ENCODE assay signal across 8 mouse cellular contexts in the genomic region with DNA sequence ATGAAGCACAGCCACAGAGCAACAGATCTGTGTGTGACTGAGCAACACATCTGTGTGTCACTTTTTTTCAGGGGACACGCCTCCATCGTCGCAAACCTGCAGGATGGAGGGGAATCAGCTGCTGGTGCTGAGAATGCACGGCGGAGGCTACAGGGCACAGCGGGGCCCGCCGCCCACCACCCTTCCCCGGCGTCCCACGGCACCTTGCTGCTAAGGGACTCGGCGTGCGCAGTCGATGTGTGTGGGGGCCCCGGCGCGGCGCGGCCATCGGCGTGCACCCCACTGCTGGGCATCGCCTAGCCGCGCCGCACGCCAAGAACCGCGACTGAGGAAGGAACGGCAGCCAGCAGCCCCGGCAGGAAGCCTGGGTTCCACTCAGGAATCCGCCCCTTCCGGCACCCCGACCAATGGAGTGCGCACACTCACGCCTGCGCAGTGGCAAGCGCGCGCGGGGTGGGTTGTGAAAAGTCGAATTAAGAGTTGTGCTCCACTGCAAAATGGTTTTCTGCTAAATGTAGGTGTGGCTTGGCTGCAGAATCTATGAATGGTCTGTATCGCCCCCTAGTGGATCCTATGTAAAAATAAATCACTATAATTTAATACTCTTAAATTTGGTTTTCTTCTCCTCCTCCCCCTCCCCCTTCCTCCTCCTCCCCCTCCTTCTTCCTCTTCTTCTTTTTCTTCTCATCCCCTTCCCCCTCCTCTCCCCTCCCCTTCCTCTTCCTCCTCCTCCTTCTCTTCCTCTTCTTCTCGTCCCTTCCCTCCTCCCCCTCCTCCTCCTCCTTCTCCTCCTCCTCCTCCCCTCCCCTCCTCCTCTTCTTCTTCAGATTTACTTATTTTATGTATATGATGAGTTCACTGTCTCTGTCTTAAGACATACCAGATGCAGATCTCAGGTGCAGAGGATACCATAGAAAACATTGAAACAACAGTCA. TPM values are rescaled to one million over a fixed set of nuclear protein-coding genes. Genes with fewer than 3 reads are reported as not detected.
DNase-seq lines count a peak whose midpoint lies in the region; ATAC-seq and TF ChIP-seq lines count a peak whose summit lies in the region.

A gene (minus strand): TSS at position 293 of the 935 bp plus-strand sequence.
A gene (minus strand): TSS at position 341 of the 935 bp plus-strand sequence.
A gene (minus strand): TSS at position 426 of the 935 bp plus-strand sequence.

- peak within 1 kb of the TSS; percentile 71 for H3K4me3 ChIP-seq in bone marrow macrophage, adult 2 months (ENCODE audit: insufficient read depth, low read length)
- H3K4me3 ChIP-seq in embryonic fibroblast, embryonic 13.5 days (ENCODE audit: insufficient read depth, low read length) = peak within 1 kb of the TSS; percentile 69
- peak within 1 kb of the TSS; percentile 83 for H3K4me3 ChIP-seq in kidney, embryonic 14.5 days (ENCODE audit: low read length)
- H3K4me3 ChIP-seq in limb, embryonic 15.5 days = peak within 1 kb of the TSS; percentile 88

- peak; percentile 97 for DNase-seq in A20 (ENCODE audit: low read depth, low spot score)
- DNase-seq in heart, adult 9 months (ENCODE audit: low spot score in 2 of 2) = peak; percentile 98
- DNase-seq in monocyte, adult 2 months (ENCODE audit: low read depth in 1 of 2, low spot score in 2 of 2) = peak; percentile 96 to 97
- DNase-seq in spleen, postnatal 36 days (ENCODE audit: low spot score in 2 of 2) = peak; percentile 98 to 99

- H3K9me3 ChIP-seq in kidney, embryonic 14.5 days (ENCODE audit: control insufficient read depth, low read length) = no peaks in the 10 kb centered on the region; the same call in 1 of the 2 replicates
- H3K9me3 ChIP-seq in limb, embryonic 15.5 days = no peaks in the 10 kb centered on the region

- H3K4me1 ChIP-seq in bone marrow macrophage, adult 2 months (ENCODE audit: control insufficient read depth, insufficient read depth, low read length) = no peaks in the 10 kb centered on the region
- H3K4me1 ChIP-seq in embryonic fibroblast, embryonic 13.5 days (ENCODE audit: control insufficient read depth, insufficient read depth, low read length) = no peaks in the 10 kb centered on the region
- H3K4me1 ChIP-seq in kidney, embryonic 14.5 days (ENCODE audit: control insufficient read depth, insufficient read depth, low read length) = 0 out of 2 replicates have a peak, but pooled peaks cover 7% of the 10 kb centered on the region
- H3K4me1 ChIP-seq in limb, embryonic 15.5 days = peaks cover 6% of the 10 kb centered on the region

- WGBS in kidney, embryonic 14.5 days = under 1% methylated on average over 44 of the region's 44 CpGs
- under 1% methylated on average over 43 of the region's 44 CpGs for WGBS in limb, embryonic 15.5 days

- H3K36me3 ChIP-seq in kidney, embryonic 14.5 days (ENCODE audit: control insufficient read depth, insufficient read depth, low read length) = peaks cover 15% of the 10 kb centered on the region
- H3K36me3 ChIP-seq in limb, embryonic 15.5 days = peaks cover 15% of the 10 kb centered on the region

- peak within 1 kb of the TSS; percentile 88 for H3K9ac ChIP-seq in kidney, embryonic 14.5 days (ENCODE audit: low read depth, low read length)
- H3K9ac ChIP-seq in limb, embryonic 15.5 days = peak within 1 kb of the TSS; percentile 92

- no peaks in the 10 kb centered on the region for H3K27me3 ChIP-seq in kidney, embryonic 14.5 days (ENCODE audit: control insufficient read depth, insufficient read depth, low read length)
- no peaks in the 10 kb centered on the region for H3K27me3 ChIP-seq in limb, embryonic 15.5 days

- peak; percentile 100 for ATAC-seq in kidney, embryonic 14.5 days (ENCODE audit: low FRiP score, low TSS enrichment)
- ATAC-seq in limb, embryonic 15.5 days (ENCODE audit: insufficient number of reproducible peaks, low FRiP score, low TSS enrichment, low read depth) = peak; percentile 99

- TF ChIP-seq CTCF in bone marrow macrophage, adult 2 months (IDR thresholded peaks at IDR 0.05; ENCODE audit: low read depth, low read length) = no peak
- no peak for TF ChIP-seq CTCF in embryonic fibroblast, embryonic 13.5 days (IDR thresholded peaks at IDR 0.05; ENCODE audit: borderline replicate concordance, insufficient read depth, low read length)

- H3K27ac ChIP-seq in bone marrow macrophage, adult 2 months (ENCODE audit: insufficient read depth, low read depth, low read length) = peak within 1 kb of the TSS; percentile 51
- H3K27ac ChIP-seq in embryonic fibroblast, embryonic 13.5 days (ENCODE audit: insufficient read depth, low read length) = peak within 1 kb of the TSS; percentile 65; the same call in 1 of the 2 replicates
- H3K27ac ChIP-seq in kidney, embryonic 14.5 days (ENCODE audit: low read depth, low read length) = peak within 1 kb of the TSS; percentile 88
- H3K27ac ChIP-seq in limb, embryonic 15.5 days = peak within 1 kb of the TSS; percentile 92

- TF ChIP-seq POLR2A in bone marrow macrophage, adult 2 months (IDR thresholded peaks at IDR 0.05; ENCODE audit: borderline replicate concordance, low read depth, low read length) = no peak
- TF ChIP-seq POLR2A in embryonic fibroblast, embryonic 13.5 days (IDR thresholded peaks at IDR 0.05; ENCODE audit: low read depth, low read length) = peak; percentile 88

- H3K4me2 ChIP-seq in kidney, embryonic 14.5 days (replicated peaks; ENCODE audit: low read depth, low read length) = peak within 1 kb of the TSS; percentile 48
- peak within 1 kb of the TSS; percentile 44 for H3K4me2 ChIP-seq in limb, embryonic 15.5 days

RNA-seq across cellular contexts. Expression of the first gene that starts in this region (rescaled TPM):
- 15.4 TPM in 1 of 2 replicates, not detected in the other for polyA plus RNA-seq in bone marrow macrophage, adult 2 months (2012; ENCODE audit: insufficient read depth, insufficient read length, missing spikeins)
- polyA plus RNA-seq in embryonic fibroblast, embryonic 13.5 days (2011; ENCODE audit: insufficient read length, low read depth, missing spikeins) = 5.6 and 7.7 TPM in 2 replicates
- polyA plus RNA-seq in kidney, embryonic 14.5 days (2014; fragmentation: Nextera tagmentation; extraction: Ambion mirVana) = 1.5 TPM in 1 of 2 replicates, not detected in the other
- 10.5 TPM in 1 of 2 replicates, not detected in the other for polyA plus RNA-seq in limb, embryonic 15.5 days (2015; fragmentation: Nextera tagmentation; extraction: Ambion mirVana)

RNA-seq across cellular contexts. Expression of the second gene that starts in this region (rescaled TPM):
- polyA plus RNA-seq in bone marrow macrophage, adult 2 months (2012; ENCODE audit: insufficient read depth, insufficient read length, missing spikeins) = not detected in 2 replicates
- polyA plus RNA-seq in embryonic fibroblast, embryonic 13.5 days (2011; ENCODE audit: insufficient read length, low read depth, missing spikeins) = not detected in 2 replicates
- polyA plus RNA-seq in kidney, embryonic 14.5 days (2014; fragmentation: Nextera tagmentation; extraction: Ambion mirVana) = 0.73 and 0.85 TPM in 2 replicates
- polyA plus RNA-seq in limb, embryonic 15.5 days (2015; fragmentation: Nextera tagmentation; extraction: Ambion mirVana) = 0.61 and 0.73 TPM in 2 replicates

RNA-seq across cellular contexts. Expression of the third gene that starts in this region (rescaled TPM):
- polyA plus RNA-seq in bone marrow macrophage, adult 2 months (2012; ENCODE audit: insufficient read depth, insufficient read length, missing spikeins) = 56.5 and 70.1 TPM in 2 replicates
- 63.4 and 78.7 TPM in 2 replicates for polyA plus RNA-seq in embryonic fibroblast, embryonic 13.5 days (2011; ENCODE audit: insufficient read length, low read depth, missing spikeins)
- polyA plus RNA-seq in kidney, embryonic 14.5 days (2014; fragmentation: Nextera tagmentation; extraction: Ambion mirVana) = 67.6 and 83.0 TPM in 2 replicates
- 65.3 and 68.2 TPM in 2 replicates for polyA plus RNA-seq in limb, embryonic 15.5 days (2015; fragmentation: Nextera tagmentation; extraction: Ambion mirVana)

Comparison
In these comparisons a context has a peak if more than half of its experiments do, and no peak if none do; other contexts are left out.
1. Peak in every context shown above with its lines: DNase-seq, ATAC-seq, H3K4me3 ChIP-seq and H3K27ac ChIP-seq.